Mouse (Mus musculus) erythroblast, embryonic 14.5 days (primary cell): Measurements from ENCODE around the gene Dnajc21.

Experiments
- GATA1 ChIP-seq: IDR thresholded peaks from 2 replicates; pipeline ENCODE4 v1.6.1; 2012; ENCODE audit warnings: low read length, inconsistent platforms, mixed read lengths
- TAL1 ChIP-seq: IDR thresholded peaks from 3 replicates; pipeline ENCODE4 v1.6.1; 2012; ENCODE audit warnings: low read length, inconsistent platforms, mixed read lengths

- TF ChIP-seq GATA1 (no peak), TAL1 (no peak)
Observed at GRCm38 (mm10) chr15:10486365-10486839, 16.1 kb upstream of the Dnajc21 start.
